Mouse (Mus musculus) left cerebral cortex, postnatal 4 days (tissue): ENCODE measurements around the gene Cep104. TPM values are rescaled to one million over a fixed set of nuclear protein-coding genes. Genes with fewer than 3 reads are reported as not detected.

Source experiments
- DNase-seq: peaks from one replicate; pipeline ENCODE4 v3.0.0-alpha.2; 2022
- intact Hi-C: fragments of 180-260 bp; cut with DNase I; formaldehyde crosslinking; loops from one replicate; pipeline ENCODE4 v1.15.1; 2025
- total RNA-seq, 2 experiments: library from RNA; stranded (reverse); gene quantifications; 2 replicates each; pipeline ENCODE4 v1.2.3; 2021

Cep104 gene
- total RNA-seq, 2 experiments from 2014 or later = 22.5 to 23.1 TPM

DNA sequence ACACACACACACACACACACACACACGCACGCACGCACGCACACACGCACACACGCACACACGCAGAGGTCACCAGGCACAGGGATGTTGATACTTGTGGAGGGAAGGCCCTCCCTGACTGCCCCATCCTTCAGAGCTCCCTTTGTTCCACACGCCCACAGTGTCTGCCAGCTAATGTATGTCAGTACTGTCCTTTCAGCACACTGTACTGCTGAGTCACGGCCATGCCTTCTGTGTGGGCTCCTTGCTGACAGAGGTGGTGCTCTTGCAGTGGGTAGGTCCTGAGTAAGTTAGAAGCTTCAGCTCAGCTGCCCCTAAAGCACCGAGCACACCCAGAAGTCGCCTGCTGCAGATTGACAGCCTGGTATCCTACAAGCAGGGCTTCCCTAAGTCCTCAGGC lies 5.5 kb downstream of the Cep104 start:
- no peak for DNase-seq
- intact Hi-C loops = no loop called here

DNA sequence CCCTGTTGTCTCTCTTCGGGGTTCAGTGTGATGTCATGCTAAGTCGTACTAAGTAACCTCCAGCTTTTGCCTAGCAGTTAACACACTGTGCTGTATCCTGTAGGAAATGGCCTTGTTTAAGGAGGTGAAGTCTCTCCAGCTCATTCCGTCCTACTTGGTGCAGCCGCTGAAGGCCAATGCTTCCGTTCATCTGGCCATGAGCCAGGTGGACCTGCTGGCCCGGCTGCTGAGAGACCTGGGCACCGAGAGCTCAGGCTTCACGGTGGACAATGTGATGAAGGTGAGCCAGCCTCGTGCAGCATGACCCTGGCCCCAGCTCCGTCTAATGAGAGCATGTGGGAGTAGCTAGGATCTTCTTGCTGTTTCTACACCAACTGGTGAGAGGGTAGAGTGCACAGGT lies 17.7 kb downstream of the Cep104 start:
- intact Hi-C loops = no loop called here
- DNase-seq = no peak

DNA sequence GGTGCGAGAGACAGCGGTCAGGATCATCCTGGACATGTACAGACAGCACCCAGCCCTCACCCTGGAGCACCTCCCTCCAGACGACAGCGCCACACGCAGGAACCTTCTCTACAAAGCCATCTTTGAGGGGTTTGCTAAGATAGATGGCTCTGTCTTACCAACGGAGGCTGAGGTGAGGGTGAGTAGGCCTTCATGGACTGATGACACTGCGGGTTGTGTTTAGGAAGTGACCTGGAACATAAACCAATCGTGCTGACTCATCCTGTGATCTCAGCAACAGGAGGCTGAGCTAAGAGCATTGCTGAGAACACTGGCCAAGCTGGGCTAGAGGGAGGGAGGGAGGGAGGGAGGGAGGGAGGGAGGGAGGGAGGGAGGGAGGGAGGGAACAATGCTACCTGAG lies 18.5 kb downstream of the Cep104 start:
- intact Hi-C loops = no loop called here
- no peak for DNase-seq

DNA sequence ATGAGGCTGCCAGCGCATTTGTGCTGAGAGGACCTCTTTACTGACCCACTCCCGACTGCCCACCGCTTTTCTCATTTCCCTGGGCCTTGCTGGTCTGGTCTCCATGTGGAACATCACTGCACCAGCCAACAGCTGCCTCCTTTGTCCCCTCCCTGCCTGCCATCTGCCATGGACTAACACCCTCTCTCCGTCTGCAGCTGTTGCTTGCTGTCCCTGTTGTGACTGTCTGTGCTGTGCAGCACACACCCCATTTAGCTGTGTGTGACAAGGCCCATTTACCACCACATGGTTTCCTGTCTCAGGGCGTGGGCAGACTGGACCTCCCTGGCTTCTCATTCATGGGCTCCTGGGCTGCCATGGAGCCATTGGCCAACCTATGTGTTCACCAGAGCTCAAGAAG lies 30.5 kb downstream of the Cep104 start:
- no peak for DNase-seq

DNA sequence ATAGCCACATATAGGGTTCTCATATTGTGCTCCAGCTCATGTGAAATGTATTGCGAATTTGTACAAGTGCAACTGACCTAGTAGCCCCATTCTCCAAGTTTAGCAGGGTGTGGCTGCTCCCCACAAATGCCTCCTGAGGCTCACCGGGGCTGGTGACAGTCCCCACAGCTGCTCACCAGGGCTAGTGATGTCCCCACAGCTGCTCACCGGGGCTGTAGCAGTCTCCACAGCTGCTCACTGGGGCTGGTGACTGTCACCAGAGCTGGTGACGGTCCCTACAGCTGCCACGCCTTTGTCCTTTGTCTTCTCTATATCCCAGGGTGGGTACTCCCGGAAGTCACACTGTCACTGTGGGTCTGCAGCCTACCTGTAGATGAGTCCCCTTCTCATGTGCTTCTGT lies 31.3 kb downstream of the Cep104 start:
- DNase-seq = no peak
- intact Hi-C loops = no loop called here

More for the DNA sequence above, 30.5 kb downstream of the Cep104 start:
- intact Hi-C loops = no loop called here

DNA sequence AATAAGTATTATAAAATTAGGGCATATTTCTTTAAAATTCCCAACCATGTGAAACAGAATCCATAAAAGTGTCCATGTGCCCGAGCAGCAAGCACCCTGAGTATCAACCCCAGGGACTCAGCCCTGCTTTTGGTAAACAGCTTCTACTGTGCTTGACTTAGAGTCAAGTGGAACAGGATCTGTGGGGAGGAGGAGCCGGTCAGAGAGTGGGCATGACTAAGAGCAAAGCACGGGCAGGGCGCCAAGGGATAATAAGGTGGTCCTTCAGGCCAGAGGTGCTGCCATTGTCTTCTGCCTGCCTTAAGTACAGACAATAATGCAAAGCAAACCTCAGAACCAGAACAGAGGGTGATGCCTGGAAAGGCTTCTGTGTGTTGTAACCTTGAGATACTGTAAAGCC lies 32.8 kb downstream of the Cep104 start:
- DNase-seq = no peak
- intact Hi-C loops = no loop called here

DNA sequence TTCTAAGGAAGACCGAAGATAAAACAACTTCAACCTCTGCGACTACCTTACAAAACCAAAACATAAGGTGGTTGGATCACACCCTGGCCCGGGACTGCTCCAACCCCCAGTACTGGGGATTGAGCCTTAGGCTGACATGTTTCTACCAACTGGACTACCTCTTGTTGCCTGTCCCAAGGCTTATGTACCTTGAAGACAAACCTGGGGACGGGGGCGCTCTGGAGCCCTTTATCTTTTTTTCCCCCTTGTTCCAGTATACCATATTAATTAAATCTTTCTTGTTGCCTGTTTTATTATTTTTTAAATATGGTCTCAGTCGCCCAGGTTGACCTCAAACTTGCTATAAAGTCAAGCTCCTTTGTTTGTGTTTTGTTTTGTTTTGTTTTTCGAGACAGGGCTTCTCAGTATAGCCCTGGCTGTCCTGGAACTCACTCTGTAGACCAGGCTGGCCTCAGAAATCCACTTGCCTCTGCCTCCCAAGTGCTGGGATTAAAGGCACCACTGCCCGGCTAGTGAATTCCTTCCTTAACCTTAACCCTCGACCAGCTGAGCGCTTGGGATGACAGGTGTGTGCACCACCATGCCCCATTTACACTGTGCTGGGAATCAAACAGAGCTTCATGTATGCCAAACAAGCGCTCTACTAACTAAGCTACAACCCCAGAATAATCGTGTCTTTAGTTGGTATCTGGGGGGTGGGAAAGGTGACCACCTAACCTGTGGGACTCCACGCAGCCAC lies 36.1 kb downstream of the Cep104 start:
- intact Hi-C loops = no loop called here
- DNase-seq = no peak

DNA sequence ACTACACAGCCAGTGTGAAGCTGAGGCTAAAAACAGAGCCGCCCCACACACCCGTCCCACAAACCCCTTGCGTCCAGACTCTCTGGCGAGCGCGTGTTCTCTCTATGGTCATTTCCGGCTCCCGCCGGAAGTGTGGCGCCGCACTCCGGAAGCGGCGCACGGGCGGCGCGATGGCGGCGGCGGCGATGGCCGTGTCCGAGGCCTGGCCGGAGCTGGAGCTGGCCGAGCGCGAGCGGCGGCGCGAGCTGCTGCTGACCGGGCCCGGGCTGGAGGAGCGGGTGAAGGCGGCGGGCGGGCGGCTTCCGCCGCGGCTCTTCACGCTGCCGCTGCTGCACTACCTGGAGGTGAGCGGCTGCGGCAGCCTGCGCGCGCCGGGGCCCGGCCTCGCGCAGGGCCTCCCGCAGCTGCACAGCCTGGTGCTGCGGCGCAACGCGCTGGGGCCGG lies 36.7 kb downstream of the Cep104 start, which contains the start of gene Lrrc47:
Lrrc47 (plus strand) TSS at position 86 of the 444 bp plus-strand sequence.
- peak; percentile 85 for DNase-seq
- intact Hi-C loops = no loop called here

DNA sequence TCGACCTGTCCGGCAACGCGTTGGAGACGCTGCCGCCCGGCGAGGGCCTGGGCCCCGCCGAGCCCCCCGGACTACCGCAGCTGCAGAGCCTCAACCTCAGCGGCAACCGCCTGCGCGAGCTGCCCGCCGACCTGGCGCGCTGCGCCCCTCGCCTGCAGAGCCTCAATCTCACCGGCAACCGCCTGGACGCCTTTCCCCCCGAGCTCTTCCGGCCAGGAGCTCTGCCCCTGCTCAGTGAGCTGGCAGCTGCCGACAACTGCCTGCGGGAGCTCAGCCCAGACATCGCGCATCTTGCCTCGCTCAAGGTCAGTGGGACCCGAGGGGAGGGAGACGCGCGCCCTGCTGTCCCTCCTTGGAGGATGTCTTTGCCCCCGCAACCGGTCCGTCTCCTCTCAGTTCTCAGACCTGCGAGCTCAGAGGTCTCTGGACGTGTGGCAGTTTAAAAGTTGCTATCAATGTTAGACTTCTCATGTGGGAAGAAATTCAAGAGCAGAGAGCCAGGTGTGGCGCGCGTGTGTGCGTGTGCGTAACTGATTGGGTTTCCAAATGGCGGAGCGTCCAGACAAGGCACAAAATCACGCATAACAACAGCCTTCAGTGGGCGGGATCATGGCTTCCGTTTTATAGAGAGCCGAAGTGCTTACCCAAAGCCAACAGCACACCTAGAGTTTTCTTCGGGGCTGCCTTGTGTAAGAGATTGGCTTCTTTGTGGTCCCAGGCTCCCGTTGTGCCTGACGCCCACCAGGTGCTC lies 37.3 kb downstream of the Cep104 start:
- no peak for DNase-seq
- intact Hi-C loops = no loop called here

DNA sequence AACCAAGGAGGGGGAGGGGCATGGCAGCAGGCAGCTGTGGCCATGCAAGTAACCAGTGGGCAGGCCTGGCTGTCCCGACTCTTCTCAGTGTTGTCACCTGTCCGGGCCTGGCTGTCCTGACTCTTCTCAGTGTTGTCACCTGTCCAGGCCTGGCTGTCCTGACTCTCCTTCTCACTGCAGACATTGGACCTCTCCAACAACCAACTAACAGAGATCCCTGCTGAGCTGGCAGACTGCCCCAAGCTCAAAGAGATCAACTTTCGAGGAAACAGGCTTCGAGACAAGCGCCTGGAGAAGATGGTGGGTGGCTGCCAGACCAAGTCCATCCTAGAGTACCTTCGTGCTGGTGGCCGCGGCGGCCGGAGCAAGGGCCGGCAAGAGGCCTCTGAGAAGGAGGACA lies 40.5 kb downstream of the Cep104 start:
- DNase-seq = no peak
- intact Hi-C loops = no loop called here

DNA sequence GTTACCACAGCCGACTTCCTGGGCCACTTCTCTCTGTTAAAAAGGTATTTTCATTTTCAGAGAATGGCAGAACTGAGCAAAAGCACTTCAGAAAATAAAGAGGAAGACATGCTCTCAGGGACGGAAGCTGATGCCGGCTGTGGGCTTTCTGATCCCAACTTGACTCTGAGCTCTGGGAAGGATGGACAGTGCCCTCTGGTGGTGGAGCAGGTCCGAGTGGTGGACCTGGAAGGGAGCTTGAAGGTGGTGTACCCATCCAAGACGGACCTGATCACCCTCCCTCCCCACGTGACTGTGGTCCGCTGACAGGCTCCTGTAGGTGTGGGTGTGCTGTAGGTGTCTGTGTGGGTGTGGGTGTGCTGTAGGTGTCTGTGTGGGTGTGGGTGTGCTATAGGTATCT lies 44.6 kb downstream of the Cep104 start:
- peak; percentile 36 for DNase-seq
- intact Hi-C loops = no loop called here

DNA sequence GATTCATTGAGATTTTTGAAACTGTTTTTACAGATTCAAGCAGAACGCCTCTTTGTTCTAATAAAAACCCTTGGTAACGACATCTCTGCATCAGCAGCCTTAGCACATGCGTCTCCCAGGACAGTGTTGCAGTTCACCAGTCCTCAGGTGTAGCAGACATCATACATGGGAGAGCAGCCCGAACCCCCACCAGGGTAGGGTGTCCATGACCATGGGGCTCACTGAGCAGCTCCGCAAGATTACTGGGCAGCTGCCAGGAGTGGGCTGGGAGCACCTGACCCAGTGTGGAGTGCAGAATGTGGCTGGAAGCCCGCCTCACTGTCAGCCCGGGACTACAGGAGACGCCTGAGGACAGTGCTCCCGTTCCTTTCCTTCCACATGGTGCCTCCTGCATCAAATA lies 46.4 kb downstream of the Cep104 start:
- no peak for DNase-seq
- intact Hi-C loops = no loop called here

DNA sequence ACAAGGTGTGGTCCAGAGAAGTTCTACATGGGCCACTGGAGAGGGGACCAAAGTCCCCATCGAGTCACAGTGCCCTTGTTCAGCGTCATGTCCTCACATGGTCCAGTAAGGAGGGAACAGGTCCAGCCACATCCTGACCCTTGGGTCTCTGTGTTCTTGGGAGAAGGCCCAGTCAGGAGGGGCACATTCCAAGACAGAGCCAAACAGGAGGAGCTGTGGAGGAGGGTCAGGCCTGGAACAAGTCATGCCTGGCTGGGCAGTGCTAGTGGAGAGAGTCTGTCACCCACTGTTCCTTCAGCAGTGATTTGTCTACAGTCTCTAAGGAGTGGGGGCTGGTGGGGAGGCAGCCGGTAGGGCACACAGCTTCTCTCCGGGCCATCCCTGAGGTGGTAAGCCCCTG lies 47.4 kb downstream of the Cep104 start:
- no peak for DNase-seq
- intact Hi-C loops = no loop called here

DNA sequence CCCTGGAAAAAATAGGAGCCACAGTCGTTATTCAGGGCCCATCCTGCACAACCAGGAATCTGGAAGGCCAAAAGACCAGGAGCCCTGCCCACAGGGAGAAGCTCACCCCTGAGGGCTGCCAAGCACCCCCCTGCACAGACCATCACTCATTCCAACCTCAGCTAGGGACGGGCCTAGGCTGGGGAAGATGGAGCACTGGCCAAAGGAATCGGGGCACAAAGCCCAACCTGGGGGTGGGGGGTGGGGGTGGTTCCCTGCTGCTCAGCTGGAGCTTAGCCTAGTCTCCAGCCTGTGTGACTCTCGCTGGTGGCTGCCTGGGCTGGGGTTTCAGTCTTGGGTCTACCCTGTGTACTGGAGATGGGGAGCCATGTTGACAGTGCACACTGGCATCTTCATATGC lies 47.9 kb downstream of the Cep104 start:
- DNase-seq = peak; percentile 34
- intact Hi-C loops = no loop called here

DNA sequence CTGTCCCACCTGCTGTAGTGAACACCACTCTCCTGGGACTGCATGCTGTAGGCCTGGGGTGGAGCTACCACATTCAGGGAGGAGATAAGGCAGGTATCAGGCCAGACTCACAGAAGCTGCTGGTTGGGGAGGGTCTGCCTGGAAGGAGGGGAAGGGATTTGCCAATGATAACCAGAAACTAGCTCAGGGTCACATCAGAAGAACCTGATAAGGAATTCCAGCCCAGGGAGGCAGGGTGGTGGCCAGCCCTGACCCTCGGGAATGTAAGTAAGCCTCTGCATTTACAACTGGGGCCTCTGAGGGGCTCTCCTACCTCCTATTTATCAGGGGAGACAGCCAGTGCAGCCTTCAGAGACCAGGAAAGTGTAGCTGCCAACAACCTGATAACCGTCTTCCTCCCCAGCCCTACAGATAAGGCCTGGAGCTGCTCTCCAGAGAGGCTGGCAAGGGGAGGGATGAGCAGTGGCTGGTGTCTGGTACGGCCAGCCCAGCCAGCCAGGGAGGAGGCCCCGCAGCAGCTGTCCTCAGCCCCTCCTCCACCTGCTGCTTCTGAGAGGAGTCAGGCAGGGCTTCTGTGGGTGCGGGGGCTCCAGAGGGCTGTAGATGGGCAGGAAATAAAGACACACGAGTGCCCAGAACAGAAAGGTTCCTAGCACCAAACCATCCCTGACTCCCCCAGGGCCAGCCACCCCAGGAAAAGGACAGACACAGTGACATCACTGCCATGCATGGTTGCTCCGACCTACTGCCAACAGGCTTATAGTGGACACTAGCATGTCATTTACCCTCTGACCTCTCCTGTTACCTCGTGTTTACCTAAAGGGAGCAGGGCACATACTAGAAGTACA lies 49.0 kb downstream of the Cep104 start:
- peak; percentile 32 for DNase-seq
- intact Hi-C loops = no loop called here

DNA sequence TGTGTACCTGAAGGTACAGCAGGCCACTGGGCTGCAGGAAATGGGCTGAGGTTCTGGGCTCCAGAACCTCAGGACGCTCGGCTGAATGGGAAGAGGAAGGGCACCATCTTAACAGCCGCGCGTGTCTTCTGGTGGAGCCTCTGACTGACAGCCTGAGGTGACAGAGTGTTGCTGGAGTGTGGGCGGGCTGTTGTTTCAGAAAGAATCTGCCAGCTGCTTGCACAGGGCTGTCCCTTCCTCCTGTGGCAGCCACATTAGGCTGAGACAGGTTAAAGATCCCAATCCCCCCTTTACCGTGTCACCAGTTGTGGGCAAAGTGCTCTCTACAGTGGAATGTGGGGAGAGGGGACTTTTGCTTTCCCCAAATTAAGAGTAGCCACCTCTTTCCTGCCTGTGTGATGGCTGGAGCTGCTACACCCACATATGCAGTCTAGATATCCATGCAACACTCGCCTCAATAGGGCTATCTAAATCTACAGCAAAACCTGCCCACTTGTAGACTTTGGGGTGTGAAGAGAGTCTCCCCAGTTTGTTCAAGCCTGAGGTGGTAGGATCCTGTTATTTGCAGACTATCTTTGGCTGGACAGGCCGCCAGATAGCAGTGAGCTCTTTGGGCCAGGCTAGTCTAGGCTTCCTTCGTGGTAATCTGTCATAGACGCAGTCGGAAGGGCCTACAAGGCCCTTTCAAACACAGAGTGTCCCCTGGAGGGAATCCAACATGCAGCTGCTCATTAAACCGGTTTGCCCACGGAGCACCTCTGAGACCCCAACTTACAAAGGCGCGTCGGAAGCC lies 49.9 kb downstream of the Cep104 start:
- intact Hi-C loops = no loop called here
- no peak for DNase-seq

DNA sequence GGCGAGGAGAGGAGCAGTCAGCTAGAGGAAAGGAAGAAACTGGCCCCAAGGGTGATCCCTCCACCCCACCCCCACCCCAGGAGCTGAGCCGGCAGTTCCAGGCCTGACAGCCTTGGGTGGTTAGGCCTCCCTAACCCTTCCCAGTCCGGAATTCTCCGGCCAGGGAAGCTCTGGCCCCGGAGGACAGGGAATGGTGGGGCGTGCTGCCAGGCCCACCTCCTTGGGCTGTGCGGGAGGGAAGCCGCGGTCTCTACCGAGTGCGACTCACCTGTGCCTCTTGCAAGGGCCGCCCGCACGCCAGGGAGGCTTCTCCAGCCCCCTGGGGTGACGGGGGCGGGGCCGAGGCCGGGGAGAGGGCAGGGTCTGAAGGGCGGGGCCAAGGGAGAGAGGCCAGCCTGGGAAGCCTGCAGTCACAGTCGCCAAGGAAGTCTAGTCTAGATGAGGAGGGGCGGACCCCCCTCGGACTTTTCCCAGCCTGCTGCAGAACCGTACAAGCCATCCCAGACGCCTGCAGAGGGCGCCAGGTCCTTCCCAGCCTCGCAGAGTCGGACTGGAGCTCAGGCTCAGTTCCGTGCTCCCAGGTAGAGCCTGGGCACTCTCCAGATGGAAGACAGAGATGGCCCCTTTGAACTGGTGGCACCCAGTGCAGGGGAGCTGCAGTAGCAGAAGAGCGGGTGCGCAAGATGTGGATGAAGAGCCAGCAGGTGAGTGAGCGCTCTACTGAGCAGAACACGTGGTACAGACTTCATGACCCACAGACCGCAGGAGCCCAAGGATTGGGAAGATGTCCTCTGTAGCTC lies 50.8 kb downstream of the Cep104 start, which contains the start of gene Smim1:
Smim1 (minus strand) TSS at position 590 of the 800 bp plus-strand sequence.
- intact Hi-C loops = no loop called here
- peak; percentile 69 for DNase-seq

DNA sequence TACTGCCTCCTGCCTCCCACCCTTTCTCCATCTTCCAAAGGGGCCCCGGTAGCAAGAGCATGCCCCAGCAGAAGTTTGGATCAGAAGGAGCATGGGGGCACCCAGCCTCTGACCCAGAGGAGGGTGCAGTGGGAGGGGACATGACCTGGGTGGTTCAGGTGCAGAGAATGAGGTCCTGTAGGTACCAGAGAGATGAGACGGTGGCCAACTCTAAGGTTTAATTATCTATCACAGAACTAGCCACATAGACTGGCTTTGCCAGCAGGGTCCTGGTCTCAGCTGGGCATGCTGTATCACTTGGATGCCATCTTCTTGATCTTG lies 51.4 kb downstream of the Cep104 start:
- intact Hi-C loops = no loop called here
- no peak for DNase-seq

DNA sequence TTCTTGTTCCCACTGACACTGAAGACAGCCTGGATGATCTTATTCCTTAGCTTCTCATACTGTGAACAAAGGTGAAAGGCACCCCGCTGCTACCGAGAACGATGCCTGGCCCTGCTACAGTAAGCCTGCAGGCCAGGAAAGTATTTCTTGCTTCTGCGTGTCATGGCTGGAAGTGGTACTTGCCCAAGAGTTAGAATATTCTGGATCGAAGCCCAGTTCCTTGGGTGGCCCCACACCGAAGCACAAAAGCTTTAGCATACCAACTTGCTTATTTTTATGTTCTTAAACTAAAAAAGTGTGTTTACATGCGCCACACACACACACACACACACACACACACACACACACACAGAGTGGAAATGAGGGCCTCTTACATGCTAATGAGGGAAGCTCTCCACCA lies 53.1 kb downstream of the Cep104 start:
- no peak for DNase-seq
- intact Hi-C loops = no loop called here

DNA sequence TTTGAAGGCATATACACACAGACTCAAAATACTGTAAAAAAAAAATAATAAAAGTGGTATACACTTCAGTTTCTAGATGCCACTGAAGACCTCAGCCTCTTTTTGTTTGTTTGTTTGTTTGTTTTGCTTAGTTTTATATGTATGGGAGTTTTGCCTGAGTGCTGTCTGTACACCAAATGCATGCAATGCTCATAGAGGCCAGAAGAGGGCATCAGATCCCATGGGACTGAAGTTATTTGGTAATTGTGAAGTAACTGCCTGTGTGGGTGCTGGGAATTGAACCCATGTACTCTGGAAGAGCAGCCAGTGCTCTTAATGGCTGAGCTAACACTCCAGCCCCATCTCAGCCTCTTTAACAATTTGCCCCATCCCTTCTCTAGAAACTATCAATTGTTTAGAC lies 53.7 kb downstream of the Cep104 start:
- intact Hi-C loops = no loop called here
- DNase-seq = no peak
